Mouse (Mus musculus) intestine, embryonic 15.5 days (tissue): ENCODE results near the gene Map2k1. TPM values are rescaled to one million over a fixed set of nuclear protein-coding genes. Genes with fewer than 3 reads are reported as not detected.
"Not testable (repeated sequence)": the region's sequence is repeated elsewhere in the genome, so short reads cannot be mapped to it uniquely, and the experiment has no call there.

Experiments used
- ATAC-seq: fragments of 200-750 bp; cut with Nextera tagmentation; 2 replicates; pipeline ENCODE4 v1.8.0; 2017; ENCODE audit warnings: moderate TSS enrichment, moderate library complexity
- H3K27ac ChIP-seq: fragments of 300-500 bp; sonication (generic); 2 replicates; pipeline ENCODE4 v1.5.1; 2015; ENCODE audit warnings: mild to moderate bottlenecking, inconsistent platforms
- H3K27me3 ChIP-seq: fragments of 300-500 bp; sonication (generic); replicated peaks from 2 replicates; pipeline ENCODE4 v1.6.1; 2015; ENCODE audit warnings: inconsistent platforms
- H3K36me3 ChIP-seq: fragments of 300-500 bp; sonication (generic); 2 replicates; pipeline ENCODE4 v1.6.1; 2015; ENCODE audit warnings: inconsistent platforms
- H3K4me1 ChIP-seq: fragments of 300-500 bp; sonication (generic); replicated peaks from 2 replicates; pipeline ENCODE4 v1.6.1; 2015; ENCODE audit warnings: inconsistent platforms
- H3K4me2 ChIP-seq: fragments of 300-500 bp; sonication (generic); replicated peaks from 2 replicates; pipeline ENCODE4 v1.6.1; 2015; ENCODE audit warnings: mild to moderate bottlenecking, inconsistent platforms
- H3K4me3 ChIP-seq: fragments of 300-500 bp; sonication (generic); replicated peaks from 2 replicates; pipeline ENCODE4 v1.5.1; 2015; ENCODE audit warnings: inconsistent platforms
- H3K9ac ChIP-seq: fragments of 300-500 bp; sonication (generic); 2 replicates; pipeline ENCODE4 v1.6.1; 2015; ENCODE audit warnings: inconsistent platforms
- H3K9me3 ChIP-seq: fragments of 300-500 bp; sonication (generic); 2 replicates; pipeline ENCODE4 v1.6.1; 2016; ENCODE audit warnings: inconsistent platforms
- WGBS: fragments of 180-500 bp; shearing (Covaris S2); methylation state at CpG from one replicate; pipeline ENCODE4 v1.1.7; 2015; 5-methylcytosine and 5-hydroxymethylcytosine counted together
- polyA plus RNA-seq: library from polyadenylated mRNA; unstranded; fragments of >200 nt; fragmentation: Nextera tagmentation; extraction: Ambion mirVana; gene quantifications from 2 replicates; pipeline ENCODE4 v1.2.1, GENCODE M21; 2015

The Map2k1 gene
- polyA plus RNA-seq, 1 experiment from 2014 or later, result 102 TPM

GRCm38 (mm10) chr9:64198068-64198762, 55.2 kb downstream of the Map2k1 start:
- Histone ChIP-seq H3K27ac (peak overlapping the region; percentile 72), H3K4me3 (no peak overlapping the region), H3K9ac (no peak overlapping the region), H3K4me1 (peaks cover 9% of the 10 kb centered on the region; the same call in 1 of the 2 replicates), H3K36me3 (peaks cover 8% of the 10 kb centered on the region), H3K27me3 (no peaks in the 10 kb centered on the region), H3K4me2 (no peak overlapping the region), H3K9me3 (no peaks in the 10 kb centered on the region)
- 0 out of 2 replicates have a peak, but pooled peaks have one; percentile 17 for ATAC-seq
- WGBS, result 91% methylated on average over 5 of the region's 5 CpGs

GRCm38 (mm10) chr9:64197524-64197923, 55.9 kb downstream of the Map2k1 start:
- 76% methylated on average over 8 of the region's 8 CpGs for WGBS
- H3K9me3 ChIP-seq, result no peaks in the 10 kb centered on the region
- no peaks in the 10 kb centered on the region for H3K27me3 ChIP-seq
- no peak for ATAC-seq
- peaks cover 13% of the 10 kb centered on the region for H3K36me3 ChIP-seq
- no peak overlapping the region for H3K9ac ChIP-seq
- H3K4me2 ChIP-seq, result no peak overlapping the region
- peaks cover 9% of the 10 kb centered on the region; the same call in 1 of the 2 replicates for H3K4me1 ChIP-seq
- H3K27ac ChIP-seq, result no peak overlapping the region
- no peak overlapping the region for H3K4me3 ChIP-seq

- peaks cover 9% of the 10 kb centered on the region; the same call in 1 of the 2 replicates for H3K4me1 ChIP-seq
These were observed 57.9 kb downstream of the Map2k1 start for GRCm38 (mm10) chr9:64195554-64195953.

GRCm38 (mm10) chr9:64193879-64194278, 59.6 kb downstream of the Map2k1 start:
- ATAC-seq, result no peak
- Histone ChIP-seq H3K9ac (no peak overlapping the region), H3K36me3 (peaks cover 27% of the 10 kb centered on the region), H3K4me1 (peaks cover 5% of the 10 kb centered on the region; the same call in 1 of the 2 replicates), H3K4me2 (no peak overlapping the region), H3K27me3 (no peaks in the 10 kb centered on the region), H3K4me3 (no peak overlapping the region), H3K27ac (no peak overlapping the region), H3K9me3 (no peaks in the 10 kb centered on the region)
- 81% methylated on average over 1 of the region's 1 CpGs for WGBS

More at GRCm38 (mm10) chr9:64195554-64195953, 57.9 kb downstream of the Map2k1 start:
- Histone ChIP-seq H3K4me3 (no peak overlapping the region), H3K4me2 (no peak overlapping the region), H3K9ac (no peak overlapping the region; the same call in 1 of the 2 replicates), H3K27ac (no peak overlapping the region), H3K27me3 (no peaks in the 10 kb centered on the region), H3K36me3 (peaks cover 24% of the 10 kb centered on the region), H3K9me3 (no peaks in the 10 kb centered on the region)
- WGBS, result 66% methylated on average over 4 of the region's 4 CpGs
- ATAC-seq, result no peak

GRCm38 (mm10) chr9:64184166-64184840, 69.1 kb downstream of the Map2k1 start:
- no peak overlapping the region for H3K9ac ChIP-seq
- no peak overlapping the region for H3K4me2 ChIP-seq
- H3K27ac ChIP-seq, result no peak overlapping the region
- no peaks in the 10 kb centered on the region for H3K9me3 ChIP-seq
- WGBS, result 93% methylated on average over 5 of the region's 5 CpGs
- no peak overlapping the region for H3K4me3 ChIP-seq
- no peak for ATAC-seq
- peaks cover 31% of the 10 kb centered on the region for H3K36me3 ChIP-seq
- no peaks in the 10 kb centered on the region for H3K27me3 ChIP-seq
- H3K4me1 ChIP-seq, result peaks cover 6% of the 10 kb centered on the region; the same call in 1 of the 2 replicates

GRCm38 (mm10) chr9:64183295-64183694, 70.1 kb downstream of the Map2k1 start:
- not testable (repeated sequence) for H3K27ac ChIP-seq, H3K9me3 ChIP-seq, H3K4me1 ChIP-seq, H3K9ac ChIP-seq, H3K4me3 ChIP-seq, H3K4me2 ChIP-seq, H3K27me3 ChIP-seq, ATAC-seq
- WGBS, result 91% methylated on average over 5 of the region's 5 CpGs
- H3K36me3 ChIP-seq, result peaks cover 31% of the 10 kb centered on the region

- no peaks in the 10 kb centered on the region for H3K27me3 ChIP-seq
- peak within 1 kb of the TSS; percentile 59 for H3K4me2 ChIP-seq
- under 1% methylated on average over 35 of the region's 35 CpGs for WGBS
- H3K9ac ChIP-seq, result peak within 1 kb of the TSS; percentile 77
- peak; percentile 97 for ATAC-seq
- H3K36me3 ChIP-seq, result peaks cover 49% of the 10 kb centered on the region
- H3K9me3 ChIP-seq, result no peaks in the 10 kb centered on the region
- peak within 1 kb of the TSS; percentile 91 for H3K27ac ChIP-seq
- peak within 1 kb of the TSS; percentile 68 for H3K4me3 ChIP-seq
- H3K4me1 ChIP-seq, result peaks cover 6% of the 10 kb centered on the region; the same call in 1 of the 2 replicates
These were observed 74.3 kb downstream of the Map2k1 start, which contains the start of gene Snapc5 for GRCm38 (mm10) chr9:64178974-64179646. TSS of gene Snapc5 (plus strand) at chr9:64179274.

- H3K27me3 ChIP-seq, result no peaks in the 10 kb centered on the region
- WGBS, result 37% methylated on average over 3 of the region's 3 CpGs
- no peaks in the 10 kb centered on the region for H3K9me3 ChIP-seq
- H3K4me1 ChIP-seq, result peaks cover 6% of the 10 kb centered on the region; the same call in 1 of the 2 replicates
- peaks cover 47% of the 10 kb centered on the region for H3K36me3 ChIP-seq
- peak overlapping the region; percentile 91 for H3K27ac ChIP-seq
- no peak overlapping the region for H3K9ac ChIP-seq
- peak; percentile 50 for ATAC-seq
- peak overlapping the region; percentile 59 for H3K4me2 ChIP-seq
- H3K4me3 ChIP-seq, result peak overlapping the region; percentile 68; the same call in 1 of the 2 replicates
These were observed 74.8 kb downstream of the Map2k1 start for GRCm38 (mm10) chr9:64178610-64178973.

- Histone ChIP-seq H3K4me3 (no peak overlapping the region), H3K27me3 (no peaks in the 10 kb centered on the region), H3K9me3 (no peaks in the 10 kb centered on the region), H3K36me3 (peaks cover 37% of the 10 kb centered on the region), H3K4me1 (peaks cover 9% of the 10 kb centered on the region; the same call in 1 of the 2 replicates), H3K27ac (no peak overlapping the region), H3K4me2 (peak overlapping the region; percentile 65; the same call in 1 of the 2 replicates), H3K9ac (no peak overlapping the region)
- no peak for ATAC-seq
- 88% methylated on average over 11 of the region's 11 CpGs for WGBS
These were observed 78.1 kb downstream of the Map2k1 start for GRCm38 (mm10) chr9:64175378-64175777.

GRCm38 (mm10) chr9:64174766-64175165, 78.7 kb downstream of the Map2k1 start:
- H3K27me3 ChIP-seq, result no peaks in the 10 kb centered on the region
- WGBS, result 53% methylated on average over 8 of the region's 8 CpGs
- peak overlapping the region; percentile 83 for H3K4me3 ChIP-seq
- no peak overlapping the region for H3K27ac ChIP-seq
- H3K9me3 ChIP-seq, result no peaks in the 10 kb centered on the region
- H3K4me2 ChIP-seq, result peak overlapping the region; percentile 65
- no peak overlapping the region for H3K9ac ChIP-seq
- H3K4me1 ChIP-seq, result peaks cover 4% of the 10 kb centered on the region; the same call in 1 of the 2 replicates
- no peak for ATAC-seq
- peaks cover 34% of the 10 kb centered on the region for H3K36me3 ChIP-seq

GRCm38 (mm10) chr9:64174341-64174740, 79.1 kb downstream of the Map2k1 start:
- peaks cover 3% of the 10 kb centered on the region; the same call in 1 of the 2 replicates for H3K4me1 ChIP-seq
- no peaks in the 10 kb centered on the region for H3K9me3 ChIP-seq
- H3K27ac ChIP-seq, result no peak overlapping the region
- no peaks in the 10 kb centered on the region for H3K27me3 ChIP-seq
- peak overlapping the region; percentile 87 for H3K9ac ChIP-seq
- peak overlapping the region; percentile 83 for H3K4me3 ChIP-seq
- H3K4me2 ChIP-seq, result peak overlapping the region; percentile 65
- no peak for ATAC-seq
- peaks cover 34% of the 10 kb centered on the region for H3K36me3 ChIP-seq

- H3K4me1 ChIP-seq, result peaks cover 3% of the 10 kb centered on the region; the same call in 1 of the 2 replicates
- no peaks in the 10 kb centered on the region for H3K27me3 ChIP-seq
- H3K9ac ChIP-seq, result peak overlapping the region; percentile 87
- under 1% methylated on average over 16 of the region's 16 CpGs for WGBS
- H3K4me2 ChIP-seq, result peak overlapping the region; percentile 65
- H3K9me3 ChIP-seq, result no peaks in the 10 kb centered on the region
- H3K4me3 ChIP-seq, result peak overlapping the region; percentile 83
- peaks cover 34% of the 10 kb centered on the region for H3K36me3 ChIP-seq
- ATAC-seq, result no peak
- peak overlapping the region; percentile 91 for H3K27ac ChIP-seq
These were observed 79.7 kb downstream of the Map2k1 start for GRCm38 (mm10) chr9:64173666-64174220.
